Mouse (Mus musculus) adrenal gland, postnatal 36 days (tissue): ENCODE measurements around the gene Dmrtc1c2. TPM values are rescaled to one million over a fixed set of nuclear protein-coding genes. Genes with fewer than 3 reads are reported as not detected.
"Not testable (repeated sequence)": the region's sequence is repeated elsewhere in the genome, so short reads cannot be mapped to it uniquely, and the experiment has no call there.

Source experiments
- DNase-seq, 2 experiments: peaks; one replicate each; pipeline ENCODE4 v3.0.0; 2021; ENCODE audit warnings: mixed read lengths in 1 of 2
- long read RNA-seq, 2 experiments: library from polyadenylated mRNA; stranded (forward); transcript quantifications; one replicate each; pipeline ENCODE4 v2.0.0; 2021; ENCODE audit warnings: borderline sequencing depth in 2 of 2
- total RNA-seq, 2 experiments: library from RNA; stranded (reverse); gene quantifications; 2 replicates each; pipeline ENCODE4 v1.2.3; 2021

Dmrtc1c2 gene
- not detected for total RNA-seq
- long read RNA-seq, experiment 1, result 0 reads
- long read RNA-seq, experiment 2, result 0 reads

DNA sequence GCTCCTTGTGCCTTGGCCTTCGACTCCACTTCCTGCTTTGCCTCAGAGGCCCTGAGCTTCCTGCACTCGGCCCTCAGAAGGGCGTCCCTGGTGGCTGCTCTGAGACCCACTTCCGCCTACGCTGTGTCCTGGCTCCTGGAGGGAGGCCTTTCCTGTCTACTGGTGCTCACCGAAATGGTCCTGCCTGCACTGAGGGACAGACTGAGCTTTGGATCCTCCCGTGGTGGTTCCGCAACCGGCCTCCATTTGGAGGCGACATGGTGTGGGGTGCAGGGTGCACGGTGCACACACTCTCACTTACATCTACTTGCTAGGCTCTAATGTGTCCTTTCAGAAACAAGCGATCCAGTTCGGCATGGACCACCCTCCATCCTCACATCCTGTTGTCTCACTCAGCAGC is at the start of gene Dmrtc1c2:
Gene Dmrtc1c2, minus strand, starts transcription at position 101 of the 400 bp plus-strand sequence.
- not testable (repeated sequence) for DNase-seq

DNA sequence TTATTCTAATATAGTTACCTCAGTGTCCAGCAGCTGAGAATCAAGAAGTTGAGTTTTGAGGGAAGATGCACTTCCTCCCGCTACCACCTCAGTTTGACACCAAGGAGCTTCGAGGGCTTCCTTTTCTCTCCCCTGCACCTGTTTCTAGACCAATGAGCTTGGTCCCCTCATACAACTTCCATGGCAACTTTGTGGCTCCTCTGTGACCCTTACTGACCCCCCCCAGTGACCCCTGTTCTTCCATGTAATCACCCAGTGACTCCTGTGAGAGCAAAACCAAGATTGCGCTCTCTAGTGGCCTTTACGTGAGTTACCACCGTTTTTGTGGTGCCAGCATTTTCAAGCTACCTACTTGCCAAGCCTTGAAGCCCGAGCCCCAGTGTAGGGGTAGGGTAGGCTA is 13.5 kb upstream of the Dmrtc1c2 start, which contains the start of gene 1700031F05Rik:
Gene 1700031F05Rik, minus strand, starts transcription at position 101 of the 400 bp plus-strand sequence.
- DNase-seq, result no peak

DNA sequence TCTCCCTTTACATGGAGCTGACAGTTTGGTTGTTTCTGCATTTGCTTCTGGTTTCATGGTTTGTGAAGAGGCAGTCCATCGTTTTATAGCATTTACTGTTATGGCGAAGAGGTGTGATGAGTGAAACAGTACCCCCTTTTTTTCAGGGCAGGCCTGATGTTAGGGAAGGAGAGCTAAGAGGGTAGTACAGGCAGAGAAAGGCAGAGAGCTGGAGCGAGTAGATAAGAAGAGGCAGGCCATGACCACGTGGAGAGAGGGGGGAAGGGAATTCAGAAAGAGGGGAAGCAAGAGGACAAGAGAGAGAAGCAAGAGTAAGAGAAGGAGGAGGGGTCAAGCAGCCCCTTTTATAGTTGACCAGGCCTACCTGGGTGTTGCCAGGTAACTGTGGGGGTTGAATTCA is 42.1 kb downstream of the Dmrtc1c2 start:
- DNase-seq, result no peak

DNA sequence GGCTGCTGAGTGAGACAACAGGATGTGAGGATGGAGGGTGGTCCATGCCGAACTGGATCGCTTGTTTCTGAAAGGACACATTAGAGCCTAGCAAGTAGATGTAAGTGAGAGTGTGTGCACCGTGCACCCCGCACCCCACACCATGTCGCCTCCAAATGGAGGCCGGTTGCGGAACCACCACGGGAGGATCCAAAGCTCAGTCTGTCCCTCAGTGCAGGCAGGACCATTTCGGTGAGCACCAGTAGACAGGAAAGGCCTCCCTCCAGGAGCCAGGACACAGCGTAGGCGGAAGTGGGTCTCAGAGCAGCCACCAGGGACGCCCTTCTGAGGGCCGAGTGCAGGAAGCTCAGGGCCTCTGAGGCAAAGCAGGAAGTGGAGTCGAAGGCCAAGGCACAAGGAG is 51.8 kb downstream of the Dmrtc1c2 start, which contains the start of gene Dmrtc1c1:
Gene Dmrtc1c1, plus strand, starts transcription at position 301 of the 400 bp plus-strand sequence.
- not testable (repeated sequence) for DNase-seq

Other genes starting within 250 kb of the Dmrtc1c2 start
- 10 to 100 TPM; 14.3 to 17.2 TPM for gene Phka1, start 210.4 kb downstream of the Dmrtc1c2 start, total RNA-seq
- gene Gm3880, start 167.6 kb downstream of the Dmrtc1c2 start, total RNA-seq, result 1 to 10 TPM in 1 of 2 experiments, not detected in 1; 1.2 TPM
- not detected for gene Gm9112, start 147.0 kb downstream of the Dmrtc1c2 start, total RNA-seq
- gene Dmrtc1b, start 146.8 kb downstream of the Dmrtc1c2 start, total RNA-seq, result not detected
- not detected for gene Dmrtc1c1, start 51.7 kb downstream of the Dmrtc1c2 start, total RNA-seq
- not detected for gene 1700031F05Rik, start 13.4 kb upstream of the Dmrtc1c2 start, total RNA-seq
- gene Dmrtc1a, start 54.1 kb upstream of the Dmrtc1c2 start, total RNA-seq, result under 1 TPM; 0.36 to 0.46 TPM
- not detected for gene 1700011M02Rik, start 54.3 kb upstream of the Dmrtc1c2 start, total RNA-seq
- 1 to 10 TPM in 1 of 2 experiments, not detected in 1; 1.6 TPM for gene 1700018G05Rik, start 73.8 kb upstream of the Dmrtc1c2 start, total RNA-seq